Mouse (Mus musculus) spleen, adult 2 months (tissue): Measurements from ENCODE around the gene Nudt4.

Source experiments
- CTCF ChIP-seq: fragments of 200-500 bp; IDR thresholded peaks from 2 replicates; pipeline ENCODE4 v1.5.1; 2011; ENCODE audit warnings: mild to moderate bottlenecking, inconsistent platforms; ENCODE audit not compliant: insufficient read depth, insufficient read length, insufficient replicate concordance; ENCODE audit errors: extremely low read depth
- POLR2A ChIP-seq: fragments of 200-500 bp; IDR thresholded peaks from 2 replicates; pipeline ENCODE4 v1.6.1; 2011; ENCODE audit warnings: low read depth, low read length, inconsistent platforms

- no peak for TF ChIP-seq CTCF
- no peak for TF ChIP-seq POLR2A
Measured at GRCm38 (mm10) chr10:95508126-95508525, 55.8 kb downstream of the Nudt4 start.
